In the genomic region with DNA sequence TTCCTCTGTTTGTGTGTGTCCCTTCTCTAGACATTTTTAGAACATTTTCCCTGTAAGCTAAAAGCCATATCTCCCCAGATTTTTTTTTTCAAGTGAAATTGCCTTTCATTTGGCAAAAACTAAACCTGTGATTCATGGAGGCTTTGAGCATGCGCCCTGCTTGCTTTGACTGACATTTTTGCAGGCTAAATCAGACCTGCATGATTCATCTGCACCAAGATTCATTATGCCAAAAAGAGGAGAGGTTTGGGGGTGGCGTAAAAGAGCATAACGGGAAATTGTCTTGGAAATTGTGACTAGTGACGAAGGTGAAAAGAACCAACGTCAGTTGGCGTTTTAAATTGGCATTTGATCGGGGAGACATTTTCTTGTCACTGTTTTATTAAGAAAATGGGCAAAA, we compare ENCODE assay signal across 14 mouse cellular contexts.
A peak's percentile ranks its signal among the peaks of the same experiment; 100 is the strongest.
DNase-seq lines count a peak whose midpoint lies in the region; ATAC-seq lines count a peak whose summit lies in the region.
"Had no signal": no experiment of that assay in that cellular context is flagged by ENCODE, and none has a peak within 500 bp of the region (broad histone marks: within the 10 kb centered on the region; RNA-seq: fewer than 3 reads in every experiment).

No protein-coding gene starts in this region.

- 75% methylated on average over 7 of the region's 7 CpGs for WGBS in forebrain, embryonic 14.5 days
- 93% methylated on average over 7 of the region's 7 CpGs for WGBS in forebrain, embryonic 10.5 days

- H3K27ac ChIP-seq in forebrain, embryonic 14.5 days (ENCODE audit: low read depth, low read length) = no peak overlapping the region
- no peak overlapping the region for H3K27ac ChIP-seq in forebrain, embryonic 10.5 days
- H3K27ac ChIP-seq: heart, embryonic 15.5 days; hindbrain, embryonic 14.5 days; liver, embryonic 15.5 days had no signal

- H3K36me3 ChIP-seq in forebrain, embryonic 14.5 days (ENCODE audit: control insufficient read depth, insufficient read depth, low read length) = no peaks in the 10 kb centered on the region
- H3K36me3 ChIP-seq in forebrain, embryonic 10.5 days (replicated peaks) = no peaks in the 10 kb centered on the region; the same call in 1 of the 2 replicates
- H3K36me3 ChIP-seq: heart, embryonic 15.5 days; liver, embryonic 15.5 days had no signal

- no peaks in the 10 kb centered on the region for H3K27me3 ChIP-seq in forebrain, embryonic 14.5 days (replicated peaks; ENCODE audit: control insufficient read depth, insufficient read depth, low read length)
- H3K27me3 ChIP-seq in forebrain, embryonic 10.5 days (ENCODE audit: poor library complexity, severe bottlenecking) = no peaks in the 10 kb centered on the region
- H3K27me3 ChIP-seq: heart, embryonic 15.5 days; liver, embryonic 15.5 days had no signal

- no peak overlapping the region for H3K4me2 ChIP-seq in forebrain, embryonic 14.5 days (ENCODE audit: low read length)
- H3K4me2 ChIP-seq: heart, embryonic 15.5 days; hindbrain, embryonic 14.5 days; liver, embryonic 15.5 days had no signal

- H3K9ac ChIP-seq in forebrain, embryonic 14.5 days (ENCODE audit: low read length) = no peak overlapping the region
- H3K9ac ChIP-seq: heart, embryonic 15.5 days; hindbrain, embryonic 14.5 days; liver, embryonic 15.5 days had no signal

- no peaks in the 10 kb centered on the region for H3K4me1 ChIP-seq in forebrain, embryonic 14.5 days (ENCODE audit: control insufficient read depth, insufficient read depth, low read length)
- no peaks in the 10 kb centered on the region for H3K4me1 ChIP-seq in forebrain, embryonic 10.5 days
- H3K4me1 ChIP-seq: heart, embryonic 15.5 days; liver, embryonic 15.5 days had no signal

- no peaks in the 10 kb centered on the region for H3K9me3 ChIP-seq in forebrain, embryonic 14.5 days (replicated peaks; ENCODE audit: control insufficient read depth, low read length)
- H3K9me3 ChIP-seq in forebrain, embryonic 10.5 days = no peaks in the 10 kb centered on the region
- H3K9me3 ChIP-seq: heart, embryonic 15.5 days; liver, embryonic 15.5 days had no signal

- DNase-seq in forebrain, embryonic 14.5 days (ENCODE audit: low spot score) = peak; percentile 36
- no peak for DNase-seq in forebrain, embryonic 10.5 days (ENCODE audit: extremely low spot score, low spot score)
- DNase-seq in adrenal gland, postnatal 36 days = peak; percentile 33 to 52
- peak; percentile 50 to 52 for DNase-seq in layer of hippocampus, adult 8-10 months (ENCODE audit: low spot score in 2 of 2)
- DNase-seq in right cerebral cortex, postnatal 10 days (ENCODE audit: low spot score in 2 of 2) = peak; percentile 40 to 61
- DNase-seq in c-Kit-positive CD71-positive TER-119-positive erythroid progenitor cells, embryonic 14.5 days (ENCODE audit: low spot score) = no peak
- no peak for DNase-seq in cerebellum, adult 18-20 months
- DNase-seq in spleen, postnatal 36 days (ENCODE audit: low spot score in 2 of 2) = no peak
- DNase-seq: gastrocnemius, postnatal 25 days; kidney, adult 8-10 months; thymus, postnatal 36 days had no signal

- no peak overlapping the region for H3K4me3 ChIP-seq in forebrain, embryonic 14.5 days (ENCODE audit: low read depth, low read length)
- no peak overlapping the region for H3K4me3 ChIP-seq in forebrain, embryonic 10.5 days
- H3K4me3 ChIP-seq: heart, embryonic 15.5 days; liver, embryonic 15.5 days had no signal

- ATAC-seq in forebrain, embryonic 14.5 days = no peak

Comparison
In these comparisons a context has a peak if more than half of its experiments do, and no peak if none do; other contexts are left out.
1. DNase-seq: peak in forebrain, embryonic 14.5 days (single experiment), adrenal gland, postnatal 36 days (2 of 2), layer of hippocampus, adult 8-10 months (2 of 2) and right cerebral cortex, postnatal 10 days (2 of 2); none in forebrain, embryonic 10.5 days (single experiment), c-Kit-positive CD71-positive TER-119-positive erythroid progenitor cells, embryonic 14.5 days (single experiment), cerebellum, adult 18-20 months (0 of 2) and spleen, postnatal 36 days (0 of 2).